Mouse (Mus musculus) erythroid progenitor cell, adult 5-6 weeks (primary cell): ENCODE data around the gene Armt1. TPM values are rescaled to one million over a fixed set of nuclear protein-coding genes. Genes with fewer than 3 reads are reported as not detected.

Experiments used
- total RNA-seq, 2 experiments: library from RNA; stranded (forward) in 1 of 2; stranded (reverse) in 1 of 2; fragments of 150-400 nt in 1 of 2; fragments of 186-747, 209-891 nt in 1 of 2; gene quantifications; 2 replicates each; pipeline versions ENCODE4 v1.2.3 to v1.2.4; 2015 to 2017; ENCODE audit warnings: low replicate concordance in 2 of 2

The Armt1 gene
- total RNA-seq, 2 experiments from 2014 or later = 19.6 to 32.3 TPM

Other genes starting within 250 kb of the Armt1 start
- gene Akap12, start 166.1 kb upstream of the Armt1 start, total RNA-seq (2015; ENCODE audit: low replicate concordance) = 9.4 and 10.5 TPM in 2 replicates
- gene Akap12, start 166.1 kb upstream of the Armt1 start, total RNA-seq (2017; ENCODE audit: low replicate concordance) = 6.3 and 9.5 TPM in 2 replicates
- 8.4 and 11.9 TPM in 2 replicates for gene Zbtb2, start 44.4 kb upstream of the Armt1 start, total RNA-seq (2015; ENCODE audit: low replicate concordance)
- 5.1 and 6.7 TPM in 2 replicates for gene Zbtb2, start 44.4 kb upstream of the Armt1 start, total RNA-seq (2017; ENCODE audit: low replicate concordance)
- 13.3 and 37.7 TPM in 2 replicates for gene Rmnd1, start 79 bp upstream of the Armt1 start, total RNA-seq (2015; ENCODE audit: low replicate concordance)
- 8.9 and 14.2 TPM in 2 replicates for gene Rmnd1, start 79 bp upstream of the Armt1 start, total RNA-seq (2017; ENCODE audit: low replicate concordance)
- not detected in 2 replicates for gene Ccdc170, start 50.0 kb downstream of the Armt1 start, total RNA-seq (2015; ENCODE audit: low replicate concordance)
- gene Ccdc170, start 50.0 kb downstream of the Armt1 start, total RNA-seq (2017; ENCODE audit: low replicate concordance) = 0.26 TPM in 1 of 2 replicates, not detected in the other
- 0.84 and 1.8 TPM in 2 replicates for gene Esr1, start 179.1 kb downstream of the Armt1 start, total RNA-seq (2015; ENCODE audit: low replicate concordance)
- 3.3 TPM in 1 of 2 replicates, not detected in the other for gene Esr1, start 179.1 kb downstream of the Armt1 start, total RNA-seq (2017; ENCODE audit: low replicate concordance)